Mouse (Mus musculus) activated CD4-positive, CD25-positive, alpha-beta regulatory T cell (primary cell): ENCODE data around the gene Tcf23. TPM values are rescaled to one million over a fixed set of nuclear protein-coding genes. Genes with fewer than 3 reads are reported as not detected.

ENCODE experiments used
- polyA plus RNA-seq, 2 experiments: library from polyadenylated mRNA; unstranded; fragments of 100-300 nt; shearing (Covaris generic); gene quantifications; one replicate each; pipeline ENCODE4 v1.2.1; 2017

Gene Tcf23
- polyA plus RNA-seq = not detected

DNA sequence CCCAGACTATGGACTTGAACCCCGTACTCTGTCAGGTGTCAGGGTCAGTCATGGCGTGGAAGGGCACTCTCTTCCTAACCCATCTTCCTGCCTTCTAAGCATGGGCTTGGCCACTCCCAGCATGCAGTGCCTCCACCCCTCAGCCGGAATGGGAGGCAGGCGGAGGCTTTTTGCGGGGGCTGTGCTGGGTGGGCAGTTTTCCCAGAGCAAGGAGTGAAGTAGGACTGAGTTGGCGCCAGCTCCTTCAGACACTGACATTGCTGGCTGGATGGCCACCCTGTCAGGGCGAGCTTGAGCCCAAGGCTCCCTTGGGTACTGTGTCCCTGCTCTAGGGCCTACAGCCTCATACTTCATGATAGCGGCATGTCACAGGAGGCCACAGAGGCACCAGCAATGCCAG is at the start of gene Tcf23:
Gene Tcf23, plus strand, starts transcription at position 247 of the 400 bp plus-strand sequence.

DNA sequence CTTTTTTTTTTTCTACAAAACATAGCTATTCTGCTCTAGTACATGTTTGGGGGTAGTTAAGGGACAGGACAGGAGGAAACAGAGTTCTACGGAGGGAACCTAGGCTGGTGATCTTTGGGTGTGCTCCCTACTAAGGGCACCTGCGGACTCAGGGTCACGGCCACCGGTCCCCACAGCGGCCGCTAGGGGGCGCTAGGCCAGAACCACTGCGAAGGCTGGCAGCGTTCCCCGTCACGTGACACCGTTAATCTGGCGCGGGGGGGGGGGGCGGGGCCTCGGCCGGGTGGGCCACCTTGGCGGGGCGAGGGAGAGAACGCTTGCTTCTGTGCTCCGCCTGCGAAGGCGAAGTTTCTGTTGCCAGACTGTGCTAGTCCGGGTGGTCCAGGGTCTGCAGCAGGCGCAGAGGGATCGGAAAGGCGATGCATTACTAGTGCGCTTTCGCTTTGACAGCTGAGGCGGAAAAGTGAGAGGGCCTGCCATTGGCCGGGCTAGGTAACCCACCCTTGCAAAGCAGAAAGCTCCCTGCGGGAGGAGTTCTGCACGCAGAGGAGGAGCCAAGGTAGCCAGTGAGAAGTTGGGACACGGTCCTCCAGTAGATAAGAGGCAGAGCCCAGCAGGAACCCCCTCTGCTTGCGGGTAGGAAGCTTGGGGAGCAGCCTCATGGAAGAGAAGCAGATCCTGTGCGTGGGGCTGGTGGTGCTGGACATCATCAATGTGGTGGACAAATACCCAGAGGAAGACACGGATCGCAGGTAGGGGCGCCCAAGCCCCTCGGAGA is 47.0 kb upstream of the Tcf23 start, which contains the start of gene Khk:
Gene Khk, plus strand, starts transcription at position 176 of the 778 bp plus-strand sequence.

DNA sequence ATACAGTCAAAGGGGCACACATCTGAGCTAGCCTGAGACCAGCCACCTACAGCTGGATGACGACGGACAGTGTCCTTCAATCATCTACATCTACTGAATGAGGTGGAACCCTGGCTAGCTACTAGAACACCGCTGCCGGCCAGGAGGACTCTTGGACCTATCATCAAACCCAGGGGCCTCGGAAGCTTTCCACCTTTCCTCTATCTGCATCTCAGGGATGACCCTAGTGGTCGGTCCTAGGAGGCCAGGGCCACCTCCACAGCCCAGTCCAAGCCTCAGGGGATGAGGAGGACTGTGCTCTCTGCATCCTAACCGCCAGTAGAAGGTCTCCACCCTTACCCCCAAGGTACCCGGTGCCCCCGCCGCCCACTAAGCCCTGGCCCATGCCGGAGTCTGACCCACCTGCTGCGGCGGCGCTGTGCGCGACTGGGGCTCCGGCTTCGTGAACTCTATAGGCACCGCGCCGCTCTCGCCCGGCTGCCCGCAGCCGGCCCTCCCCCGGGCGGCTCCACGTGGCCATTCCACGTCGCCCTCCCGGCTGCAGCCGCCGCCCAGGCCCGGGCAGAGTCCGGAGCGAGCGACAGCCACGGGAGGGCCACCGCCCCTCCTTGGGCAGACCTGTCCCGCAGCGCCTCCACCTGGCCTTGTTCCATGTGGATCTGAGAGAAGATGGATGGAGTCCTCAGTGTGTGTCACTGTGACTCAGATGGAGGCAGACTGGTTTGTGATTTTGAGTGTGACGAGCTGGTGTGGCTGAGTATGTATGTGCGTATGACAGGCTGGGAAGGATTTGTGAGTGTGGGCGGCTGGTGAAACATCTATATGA is 23.3 kb upstream of the Tcf23 start, which contains the start of gene Cgref1:
Gene Cgref1, minus strand, starts transcription at position 636 of the 826 bp plus-strand sequence.

DNA sequence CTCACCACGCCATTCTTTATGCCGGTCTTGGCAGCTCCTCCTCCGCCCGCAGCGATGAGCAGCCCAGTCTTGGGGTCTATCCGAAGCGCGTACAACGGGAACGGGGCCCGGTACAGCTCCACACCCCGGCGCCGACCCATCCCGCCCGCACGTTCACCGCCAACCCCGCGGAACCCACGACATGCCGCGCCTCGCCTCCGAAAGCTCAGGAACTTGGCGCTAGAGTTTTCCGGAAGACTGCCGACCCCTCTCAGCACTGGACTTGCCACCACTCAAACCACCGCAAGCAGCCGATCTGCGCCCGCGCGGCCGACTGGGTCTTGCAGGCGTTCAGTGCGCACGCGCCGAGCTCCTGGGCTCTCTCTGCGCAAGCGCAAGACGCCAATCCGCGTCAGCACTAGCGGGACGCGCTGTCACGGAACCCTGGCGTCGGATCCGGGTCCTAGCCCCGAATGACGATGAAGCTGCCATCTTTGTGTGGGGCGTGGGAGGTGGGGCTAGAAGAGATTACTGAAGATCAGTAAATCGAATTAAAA is 8.4 kb upstream of the Tcf23 start, which contains the start of gene Preb:
Gene Preb, minus strand, starts transcription at position 396 of the 536 bp plus-strand sequence.

Other genes starting within 250 kb of the Tcf23 start
- 1 to 10 TPM; 5.3 to 9.4 TPM for gene Mapre3, start 154.0 kb upstream of the Tcf23 start, polyA plus RNA-seq
- 10 to 100 TPM; 40.8 to 58.5 TPM for gene Tmem214, start 100.7 kb upstream of the Tcf23 start, polyA plus RNA-seq
- 10 to 100 TPM; 14.0 to 15.8 TPM for gene Agbl5, start 80.0 kb upstream of the Tcf23 start, polyA plus RNA-seq
- 100 to 1,000 TPM; 254 to 259 TPM for gene Ost4, start 60.9 kb upstream of the Tcf23 start, polyA plus RNA-seq
- 10 to 100 TPM in 1 of 2 experiments, 1 to 10 TPM in 1; 2.9 to 10.4 TPM for gene Emilin1, start 55.3 kb upstream of the Tcf23 start, polyA plus RNA-seq
- 10 to 100 TPM; 14.9 to 29.3 TPM for gene Khk, start 47.2 kb upstream of the Tcf23 start, polyA plus RNA-seq
- under 1 TPM in 1 of 2 experiments, not detected in 1; 0.34 TPM for gene Cgref1, start 23.1 kb upstream of the Tcf23 start, polyA plus RNA-seq
- gene Preb, start 8.3 kb upstream of the Tcf23 start, polyA plus RNA-seq = 100 to 1,000 TPM; 163 to 180 TPM
- 100 to 1,000 TPM in 1 of 2 experiments, 10 to 100 TPM in 1; 84.2 to 138 TPM for gene Atraid, start 79.7 kb downstream of the Tcf23 start, polyA plus RNA-seq
- gene Slc5a6, start 80.3 kb downstream of the Tcf23 start, polyA plus RNA-seq = 1 to 10 TPM; 4.7 to 6.5 TPM
- gene Cad, start 86.1 kb downstream of the Tcf23 start, polyA plus RNA-seq = 10 to 100 TPM; 11.3 to 17.1 TPM
- gene Dnajc5g, start 137.6 kb downstream of the Tcf23 start, polyA plus RNA-seq = under 1 TPM in 1 of 2 experiments, not detected in 1; 0.15 TPM
- gene Slc30a3, start 139.6 kb downstream of the Tcf23 start, polyA plus RNA-seq = not detected
- gene Trim54, start 148.1 kb downstream of the Tcf23 start, polyA plus RNA-seq = not detected
- gene Ucn, start 170.2 kb downstream of the Tcf23 start, polyA plus RNA-seq = not detected
- gene Mpv17, start 185.6 kb downstream of the Tcf23 start, polyA plus RNA-seq = 10 to 100 TPM; 27.4 to 29.4 TPM
- gene Gm29609, start 211.2 kb downstream of the Tcf23 start, polyA plus RNA-seq = 1 to 10 TPM in 1 of 2 experiments, under 1 TPM in 1; 0.49 to 1.0 TPM
- gene Gtf3c2, start 211.5 kb downstream of the Tcf23 start, polyA plus RNA-seq = 10 to 100 TPM; 76.8 to 79.6 TPM
- 100 to 1,000 TPM; 114 to 130 TPM for gene Snx17, start 224.6 kb downstream of the Tcf23 start, polyA plus RNA-seq
- 10 to 100 TPM; 64.5 to 68.8 TPM for gene Eif2b4, start 224.8 kb downstream of the Tcf23 start, polyA plus RNA-seq
- gene Zfp513, start 233.6 kb downstream of the Tcf23 start, polyA plus RNA-seq = 10 to 100 TPM; 20.9 to 23.3 TPM